Mouse (Mus musculus) thymus, adult 2 months (tissue): ENCODE results near the gene Ntrk2.

Experiments used
- CTCF ChIP-seq: fragments of 200-500 bp; IDR thresholded peaks from 2 replicates; pipeline ENCODE4 v1.5.1; 2012; ENCODE audit warnings: mild to moderate bottlenecking, control low read depth, low read length, moderate library complexity, borderline replicate concordance; ENCODE audit not compliant: control insufficient read depth, poor library complexity, insufficient read depth; ENCODE audit errors: extremely low read depth
- POLR2A ChIP-seq: fragments of 200-500 bp; IDR thresholded peaks from 2 replicates; pipeline ENCODE4 v1.6.1; 2012; ENCODE audit warnings: mild to moderate bottlenecking, low read length, control low read depth, moderate library complexity; ENCODE audit not compliant: control insufficient read depth, poor library complexity, insufficient read depth; ENCODE audit errors: extremely low read depth

- TF ChIP-seq CTCF (no peak), POLR2A (no peak)
Measured at GRCm38 (mm10) chr13:59094722-59095121, 288.4 kb downstream of the Ntrk2 start.
